Comparison of ENCODE assay signal across 8 mouse cellular contexts in genomic region chr12:8673974-8674306, GRCm38 (mm10). TPM values are rescaled to one million over a fixed set of nuclear protein-coding genes. Genes with fewer than 3 reads are reported as not detected.
DNase-seq lines count a peak whose midpoint lies in the region; ATAC-seq lines count a peak whose summit lies in the region.

Gene Pum2, plus strand, starts transcription at chr12:8674134.

- H3K9me3 ChIP-seq in hindbrain, embryonic 15.5 days: no peaks in the 10 kb centered on the region

- DNase-seq in R1 (ENCODE audit: low read depth, low spot score): peak; percentile 93
- peak; percentile 94 to 98 for DNase-seq in cerebellum, postnatal 25 days
- peak; percentile 88 to 92 for DNase-seq in frontal cortex, postnatal 36 days (ENCODE audit: low spot score in 2 of 2)
- peak; percentile 89 for DNase-seq in left cerebral cortex, adult 11 months (ENCODE audit: low spot score)
- DNase-seq in lung, postnatal 4 days: peak; percentile 94 to 98
- peak; percentile 91 for DNase-seq in retina, postnatal 7 days (ENCODE audit: low read depth, low spot score)
- DNase-seq in urinary bladder, adult 2 months (ENCODE audit: low spot score): peak; percentile 93

- peaks cover 27% of the 10 kb centered on the region for H3K4me1 ChIP-seq in hindbrain, embryonic 15.5 days (replicated peaks)

- peak within 1 kb of the TSS; percentile 99 for H3K27ac ChIP-seq in hindbrain, embryonic 15.5 days (replicated peaks)

- 0% methylated on average over 26 of the region's 41 CpGs for WGBS in hindbrain, embryonic 15.5 days

- H3K36me3 ChIP-seq in hindbrain, embryonic 15.5 days: no peaks in the 10 kb centered on the region

- H3K4me3 ChIP-seq in hindbrain, embryonic 15.5 days: peak within 1 kb of the TSS; percentile 93

- H3K4me2 ChIP-seq in hindbrain, embryonic 15.5 days: peak within 1 kb of the TSS; percentile 89

- peak within 1 kb of the TSS; percentile 100 for H3K9ac ChIP-seq in hindbrain, embryonic 15.5 days

- H3K27me3 ChIP-seq in hindbrain, embryonic 15.5 days: no peaks in the 10 kb centered on the region

- ATAC-seq in hindbrain, embryonic 15.5 days (ENCODE audit: low FRiP score, low read depth): peak; percentile 96

RNA-seq across cellular contexts. Expression of gene Pum2, which starts in this region (rescaled TPM):
- 46.8 and 46.9 TPM in 2 replicates for polyA plus RNA-seq in hindbrain, embryonic 15.5 days (2015; fragmentation: Nextera tagmentation; extraction: Ambion mirVana)
- polyA plus RNA-seq in urinary bladder, adult 2 months (2012; rRNA removed): 56.5 and 59.3 TPM in 2 replicates

Comparison
In these comparisons a context has a peak if more than half of its experiments do, and no peak if none do; other contexts are left out.
1. Peak in every context shown above with its lines: DNase-seq, ATAC-seq, H3K4me3 ChIP-seq and H3K27ac ChIP-seq.